Mouse (Mus musculus): ENCODE data around the gene Zfp106. TPM values are rescaled to one million over a fixed set of nuclear protein-coding genes. Genes with fewer than 3 reads are reported as not detected.

The Zfp106 gene
- polyA plus RNA-seq (2012; fragmentation: generic; extraction: Trizol) = 39.2 TPM
- long read RNA-seq, experiment 1, partial matches to known transcripts = 24 of 39 reads
- long read RNA-seq, experiment 1, other reads (novel, unspliced or antisense) = 15 of 39 reads
- long read RNA-seq, experiment 2, full-length matches to known transcripts = 4 of 116 reads
- long read RNA-seq, experiment 2, partial matches to known transcripts = 79 of 116 reads
- long read RNA-seq, experiment 2, other reads (novel, unspliced or antisense) = 33 of 116 reads

GRCm38 (mm10) chr2:120563235-120563990 lies at the start of gene Zfp106:
Gene Zfp106 (minus strand): TSS chr2:120563843.
- Histone ChIP-seq H3K79me2 (ENCODE audit: control insufficient read depth, insufficient read depth) (peaks cover 61% of the 10 kb centered on the region), H3K27me3 (ENCODE audit: control insufficient read depth, insufficient read depth, insufficient read length) (no peaks in the 10 kb centered on the region), H3K79me3 (ENCODE audit: low read depth) (peaks cover 46% of the 10 kb centered on the region), H3K36me3 (ENCODE audit: control insufficient read depth, insufficient read depth) (peaks cover 4% of the 10 kb centered on the region), H3K4me3 (ENCODE audit: insufficient read depth, poor library complexity, severe bottlenecking) (peak within 1 kb of the TSS; percentile 94), H3ac (ENCODE audit: control insufficient read depth, insufficient read length, low read depth) (peak within 1 kb of the TSS; percentile 78)
- TF ChIP-seq MYOD1 (IDR thresholded peaks at IDR 0.05; ENCODE audit: control insufficient read depth, insufficient read length, low read depth) = no peak
- TF ChIP-seq MYOG (IDR thresholded peaks at IDR 0.05; ENCODE audit: control insufficient read depth, extremely low read depth, insufficient read length) = no peak
- no peak for TF ChIP-seq CTCF (IDR thresholded peaks at IDR 0.05; ENCODE audit: control insufficient read depth, insufficient read depth, insufficient read length)
- no peak for TF ChIP-seq USF1 (IDR thresholded peaks at IDR 0.05; ENCODE audit: low read depth)
- no peak for TF ChIP-seq CEBPB (IDR thresholded peaks at IDR 0.05; ENCODE audit: low read depth)
- no peak for TF ChIP-seq FOSL1 (IDR thresholded peaks at IDR 0.05; ENCODE audit: insufficient read depth, low read length, poor library complexity, severe bottlenecking)
- no peak for TF ChIP-seq MAX (IDR thresholded peaks at IDR 0.05)

GRCm38 (mm10) chr2:120608830-120609723 lies 45.4 kb upstream of the Zfp106 start, which contains the start of the genes Haus2 and Lrrc57:
Gene Haus2 (plus strand): TSS chr2:120609383.
Gene Lrrc57 (minus strand): TSS chr2:120609520.
- Histone ChIP-seq H3K4me3 (ENCODE audit: insufficient read depth, poor library complexity, severe bottlenecking) (peak within 1 kb of the TSS; percentile 99), H3K27me3 (ENCODE audit: control insufficient read depth, insufficient read depth, insufficient read length) (no peaks in the 10 kb centered on the region), H3K36me3 (ENCODE audit: control insufficient read depth, insufficient read depth) (peaks cover 32% of the 10 kb centered on the region), H3ac (ENCODE audit: control insufficient read depth, insufficient read length, low read depth) (peak within 1 kb of the TSS; percentile 86), H3K79me2 (ENCODE audit: control insufficient read depth, insufficient read depth) (peaks cover 48% of the 10 kb centered on the region), H3K79me3 (ENCODE audit: low read depth) (peaks cover 23% of the 10 kb centered on the region)
- TF ChIP-seq CEBPB (IDR thresholded peaks at IDR 0.05; ENCODE audit: low read depth) (no peak), MAX (IDR thresholded peaks at IDR 0.05) (peak; percentile 34), MYOD1 (IDR thresholded peaks at IDR 0.05; ENCODE audit: control insufficient read depth, insufficient read length, low read depth) (no peak)

GRCm38 (mm10) chr2:120606021-120606690 lies 42.5 kb upstream of the Zfp106 start:
- Histone ChIP-seq H3K79me2 (ENCODE audit: control insufficient read depth, insufficient read depth) (peaks cover 36% of the 10 kb centered on the region), H3K36me3 (ENCODE audit: control insufficient read depth, insufficient read depth) (peaks cover 23% of the 10 kb centered on the region), H3K79me3 (ENCODE audit: low read depth) (peaks cover 16% of the 10 kb centered on the region), H3ac (ENCODE audit: control insufficient read depth, insufficient read length, low read depth) (no peak overlapping the region), H3K4me3 (ENCODE audit: insufficient read depth, poor library complexity, severe bottlenecking) (no peak overlapping the region), H3K27me3 (ENCODE audit: control insufficient read depth, insufficient read depth, insufficient read length) (no peaks in the 10 kb centered on the region)
- TF ChIP-seq MYOD1 (IDR thresholded peaks at IDR 0.05; ENCODE audit: control insufficient read depth, insufficient read length, low read depth) = no peak
- no peak for TF ChIP-seq CTCF (IDR thresholded peaks at IDR 0.05; ENCODE audit: control insufficient read depth, insufficient read depth, insufficient read length)

GRCm38 (mm10) chr2:120599506-120599905 lies 35.9 kb upstream of the Zfp106 start:
- no peak overlapping the region for H3K4me3 ChIP-seq (ENCODE audit: insufficient read depth, poor library complexity, severe bottlenecking)
- TF ChIP-seq CTCF (IDR thresholded peaks at IDR 0.05; ENCODE audit: control insufficient read depth, insufficient read depth, insufficient read length) = no peak
- no peak for TF ChIP-seq CEBPB (IDR thresholded peaks at IDR 0.05; ENCODE audit: low read depth)
- no peak for TF ChIP-seq MYOD1 (IDR thresholded peaks at IDR 0.05; ENCODE audit: control insufficient read depth, insufficient read length, low read depth)
- TF ChIP-seq USF1 (IDR thresholded peaks at IDR 0.05; ENCODE audit: low read depth) = no peak
- TF ChIP-seq MYOG (IDR thresholded peaks at IDR 0.05; ENCODE audit: control insufficient read depth, extremely low read depth, insufficient read length) = no peak
- TF ChIP-seq MAX (IDR thresholded peaks at IDR 0.05) = no peak
- no peak for TF ChIP-seq FOSL1 (IDR thresholded peaks at IDR 0.05; ENCODE audit: insufficient read depth, low read length, poor library complexity, severe bottlenecking)

GRCm38 (mm10) chr2:120597734-120598133 lies 34.1 kb upstream of the Zfp106 start:
- no peak overlapping the region for H3ac ChIP-seq (ENCODE audit: control insufficient read depth, insufficient read length, low read depth)
- no peaks in the 10 kb centered on the region for H3K27me3 ChIP-seq (ENCODE audit: control insufficient read depth, insufficient read depth, insufficient read length)
- H3K4me3 ChIP-seq (ENCODE audit: insufficient read depth, poor library complexity, severe bottlenecking) = no peak overlapping the region
- TF ChIP-seq CTCF (IDR thresholded peaks at IDR 0.05; ENCODE audit: control insufficient read depth, insufficient read depth, insufficient read length) = no peak
- no peak for TF ChIP-seq MYOG (IDR thresholded peaks at IDR 0.05; ENCODE audit: control insufficient read depth, extremely low read depth, insufficient read length)
- no peak for TF ChIP-seq USF1 (IDR thresholded peaks at IDR 0.05; ENCODE audit: low read depth)
- TF ChIP-seq FOSL1 (IDR thresholded peaks at IDR 0.05; ENCODE audit: insufficient read depth, low read length, poor library complexity, severe bottlenecking) = no peak
- TF ChIP-seq MYOD1 (IDR thresholded peaks at IDR 0.05; ENCODE audit: control insufficient read depth, insufficient read length, low read depth) = no peak
- TF ChIP-seq MAX (IDR thresholded peaks at IDR 0.05) = no peak
- no peak for TF ChIP-seq CEBPB (IDR thresholded peaks at IDR 0.05; ENCODE audit: low read depth)
- no peaks in the 10 kb centered on the region for H3K79me3 ChIP-seq (ENCODE audit: low read depth)
- no peaks in the 10 kb centered on the region for H3K79me2 ChIP-seq (ENCODE audit: control insufficient read depth, insufficient read depth)
- H3K36me3 ChIP-seq (ENCODE audit: control insufficient read depth, insufficient read depth) = peaks cover 69% of the 10 kb centered on the region

More at GRCm38 (mm10) chr2:120599506-120599905, 35.9 kb upstream of the Zfp106 start:
- Histone ChIP-seq H3ac (ENCODE audit: control insufficient read depth, insufficient read length, low read depth) (no peak overlapping the region), H3K79me3 (ENCODE audit: low read depth) (no peaks in the 10 kb centered on the region), H3K79me2 (ENCODE audit: control insufficient read depth, insufficient read depth) (no peaks in the 10 kb centered on the region), H3K27me3 (ENCODE audit: control insufficient read depth, insufficient read depth, insufficient read length) (no peaks in the 10 kb centered on the region), H3K36me3 (ENCODE audit: control insufficient read depth, insufficient read depth) (peaks cover 68% of the 10 kb centered on the region)
